Mouse (Mus musculus) induced T-regulatory cell, adult 2 months (primary cell): ENCODE measurements at regions not wholly inside any gene's neighbourhood (a gene's known extent, or its start where the extent isn't known, plus 50 kb on each side); places are given as distances from the start of the nearest gene placed in this dataset.
"Not testable (repeated sequence)": the region's sequence is repeated elsewhere in the genome, so short reads cannot be mapped to it uniquely, and the experiment has no call there.

ENCODE experiments used
- DNase-seq: peaks from one replicate; pipeline ENCODE4 v3.0.0-alpha.2; 2012; ENCODE audit warnings: low read depth

- no peak for DNase-seq
These were observed 442.0 kb downstream of the Lmo7 start for GRCm38 (mm10) chr14:102171775-102172174.

- no peak for DNase-seq
These were observed 431.8 kb downstream of the Lmo7 start for GRCm38 (mm10) chr14:102161291-102162284.

DNA sequence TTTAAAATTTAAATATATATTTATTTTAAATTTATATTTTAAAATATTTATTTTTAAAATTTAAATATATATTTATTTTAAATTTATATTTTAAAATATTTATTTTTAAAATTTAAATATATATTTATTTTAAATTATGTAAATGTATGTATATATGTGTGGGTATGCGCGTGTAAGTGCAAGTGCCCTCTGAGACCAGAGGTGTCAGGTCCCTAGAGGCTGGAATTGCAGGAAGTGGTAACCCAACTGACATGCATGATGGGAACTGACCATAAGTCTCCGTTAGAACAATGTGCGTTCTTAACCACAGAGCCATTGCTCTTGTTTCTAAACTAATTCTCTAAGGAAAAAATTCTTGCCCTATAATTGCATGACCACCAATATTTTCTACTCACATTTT lies 420.7 kb downstream of the Lmo7 start:
- not testable (repeated sequence) for DNase-seq

DNA sequence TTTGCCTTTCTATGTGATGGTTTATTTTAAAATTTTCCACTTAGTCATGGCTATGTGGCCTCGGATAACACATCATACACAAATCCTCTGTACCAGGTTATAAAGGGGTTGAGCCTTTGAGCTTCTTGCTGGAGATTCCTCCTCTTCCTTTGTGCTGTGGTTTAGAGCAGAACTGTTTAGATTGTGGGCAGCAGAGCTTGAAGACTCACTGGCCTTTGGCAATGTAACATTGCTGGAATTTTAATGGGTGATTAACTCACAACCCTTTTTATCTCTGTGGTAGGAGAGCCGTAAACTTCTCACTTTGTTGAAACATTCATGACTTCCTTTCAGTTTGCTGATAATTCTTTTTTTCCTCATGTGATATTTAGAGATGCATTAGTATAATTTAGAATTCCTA lies 413.0 kb downstream of the Lmo7 start:
- no peak for DNase-seq

- no peak for DNase-seq
These were observed 409.2 kb downstream of the Lmo7 start for GRCm38 (mm10) chr14:102138936-102139335.

GRCm38 (mm10) chr14:102118166-102118565 lies 388.4 kb downstream of the Lmo7 start:
- DNase-seq, result no peak

DNA sequence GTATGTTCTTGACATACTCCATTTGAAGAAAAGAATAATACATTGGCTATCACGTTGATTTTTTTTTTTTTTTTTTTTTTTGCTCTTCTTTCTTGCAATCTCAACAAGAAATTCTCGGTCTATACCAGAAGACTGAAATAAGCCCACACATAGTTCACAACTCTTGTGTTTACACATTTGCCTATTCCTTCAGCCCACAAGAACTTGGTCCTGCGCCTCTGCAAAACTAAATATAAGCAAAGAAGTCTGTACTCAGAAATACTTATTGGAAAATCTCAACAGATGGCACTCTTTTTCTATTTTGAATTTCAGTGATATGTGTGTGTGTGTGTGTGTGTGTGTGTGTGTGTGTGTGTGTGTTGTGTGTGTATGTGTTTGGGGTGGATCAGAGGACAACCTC lies 376.4 kb downstream of the Lmo7 start:
- no peak for DNase-seq

- DNase-seq, result no peak
These were observed 364.3 kb downstream of the Lmo7 start for GRCm38 (mm10) chr14:102094105-102094504.

GRCm38 (mm10) chr14:102092557-102092956 lies 362.8 kb downstream of the Lmo7 start:
- no peak for DNase-seq

- no peak for DNase-seq
These were observed 319.2 kb downstream of the Lmo7 start for GRCm38 (mm10) chr14:102048932-102049331.

GRCm38 (mm10) chr14:102048485-102048884 lies 318.7 kb downstream of the Lmo7 start:
- no peak for DNase-seq

GRCm38 (mm10) chr14:102038145-102038544 lies 308.4 kb downstream of the Lmo7 start:
- no peak for DNase-seq

DNA sequence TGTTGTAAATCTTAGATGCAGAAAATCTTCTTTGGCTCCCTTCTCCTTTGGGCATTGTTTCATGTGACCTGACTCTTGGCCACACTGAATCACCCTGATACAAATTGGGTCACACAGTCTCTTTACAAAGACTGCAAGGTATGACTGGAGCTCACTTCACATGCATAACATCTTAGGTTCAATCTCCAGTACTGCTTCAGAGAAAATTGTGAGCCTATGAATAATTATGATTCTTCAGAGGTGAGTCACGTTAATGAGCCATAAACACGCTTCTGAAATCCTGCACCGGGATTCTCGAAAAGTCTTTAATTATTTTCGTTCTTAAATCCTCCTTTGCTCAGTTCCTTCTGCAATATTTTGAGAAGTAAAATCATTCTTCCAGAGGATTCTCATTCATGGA lies 307.7 kb downstream of the Lmo7 start:
- DNase-seq, result no peak

DNA sequence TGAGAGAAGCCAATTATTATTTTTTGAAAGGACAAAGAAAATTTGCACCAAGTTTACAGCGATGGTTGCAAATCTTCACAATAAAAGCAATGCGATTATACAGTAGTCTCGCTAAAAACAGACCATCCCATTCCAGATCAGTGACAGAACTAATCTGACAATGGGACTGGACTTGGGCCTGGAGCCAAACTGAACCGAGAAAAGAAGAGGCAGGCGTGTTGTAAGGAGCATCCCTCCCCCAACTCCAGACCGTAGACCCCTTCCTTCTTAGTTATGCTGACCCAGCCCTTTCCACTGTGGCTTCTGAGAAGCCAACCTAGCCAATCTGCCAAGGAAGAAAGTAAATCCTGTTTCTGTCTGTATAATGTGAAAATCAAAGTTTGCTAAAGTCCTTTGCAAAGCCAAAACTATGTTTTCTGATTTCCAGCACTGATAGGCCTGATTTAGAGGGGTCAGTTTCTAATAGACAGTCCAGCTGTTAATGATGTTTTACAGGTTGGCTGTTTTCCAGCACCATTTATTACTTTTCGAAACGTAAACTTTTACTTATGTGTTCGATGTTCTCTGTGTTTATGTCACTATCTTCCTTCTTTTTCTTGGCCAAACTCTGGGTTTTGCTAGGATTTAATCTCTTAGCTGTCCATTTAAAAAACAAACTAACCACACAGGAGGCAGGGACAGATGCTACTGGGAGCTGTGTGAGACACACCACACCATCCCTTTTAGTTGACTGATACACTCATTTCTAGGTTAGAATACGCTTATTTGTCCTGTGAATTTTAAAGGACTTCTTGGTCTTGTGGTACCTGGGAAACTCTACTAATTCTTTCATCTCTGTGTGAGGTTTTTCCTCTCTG lies 301.5 kb downstream of the Lmo7 start:
- no peak for DNase-seq

DNA sequence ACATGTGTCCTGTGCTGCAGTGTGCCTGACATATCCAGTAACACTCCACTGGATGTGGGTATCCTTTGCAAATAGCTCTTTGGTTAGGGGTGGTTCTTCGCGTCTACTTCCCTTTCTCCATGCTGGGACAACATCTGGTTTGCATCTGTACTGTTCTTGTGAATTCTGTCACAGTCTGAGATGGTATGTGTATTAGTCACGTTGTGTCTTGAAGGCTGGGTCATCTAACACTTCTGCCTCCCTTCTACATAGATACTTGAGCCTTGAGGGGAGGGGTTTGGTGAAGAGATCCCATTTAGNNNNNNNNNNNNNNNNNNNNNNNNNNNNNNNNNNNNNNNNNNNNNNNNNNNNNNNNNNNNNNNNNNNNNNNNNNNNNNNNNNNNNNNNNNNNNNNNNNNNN lies 294.9 kb downstream of the Lmo7 start:
- DNase-seq, result no peak

DNA sequence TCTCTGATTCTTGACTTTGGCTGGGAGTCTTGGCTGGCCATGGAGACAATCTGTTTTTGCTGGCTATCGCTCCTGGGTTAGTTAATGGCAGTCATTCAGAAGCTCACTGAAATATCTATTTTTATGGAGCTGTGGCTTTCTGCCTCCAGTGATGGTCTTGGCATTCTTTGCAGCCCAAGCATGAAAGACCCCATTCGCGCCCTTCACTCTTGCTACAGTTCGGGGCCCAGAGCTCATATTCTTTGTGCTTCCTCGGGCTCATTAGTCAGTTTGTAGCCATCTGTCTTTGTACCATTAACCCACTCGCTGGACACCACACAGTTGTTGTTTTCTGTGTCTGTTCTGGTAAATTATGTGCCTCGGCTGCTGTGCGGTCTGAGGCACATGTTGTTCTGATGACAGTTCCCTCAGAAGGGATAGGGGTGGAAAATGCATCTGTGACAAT lies 290.4 kb downstream of the Lmo7 start:
- no peak for DNase-seq

- DNase-seq, result no peak
These were observed 289.6 kb downstream of the Lmo7 start for GRCm38 (mm10) chr14:102019320-102019719.

GRCm38 (mm10) chr14:102016572-102016971 lies 286.8 kb downstream of the Lmo7 start:
- DNase-seq, result no peak

- no peak for DNase-seq
These were observed 285.3 kb downstream of the Lmo7 start for GRCm38 (mm10) chr14:102014976-102015603.

DNA sequence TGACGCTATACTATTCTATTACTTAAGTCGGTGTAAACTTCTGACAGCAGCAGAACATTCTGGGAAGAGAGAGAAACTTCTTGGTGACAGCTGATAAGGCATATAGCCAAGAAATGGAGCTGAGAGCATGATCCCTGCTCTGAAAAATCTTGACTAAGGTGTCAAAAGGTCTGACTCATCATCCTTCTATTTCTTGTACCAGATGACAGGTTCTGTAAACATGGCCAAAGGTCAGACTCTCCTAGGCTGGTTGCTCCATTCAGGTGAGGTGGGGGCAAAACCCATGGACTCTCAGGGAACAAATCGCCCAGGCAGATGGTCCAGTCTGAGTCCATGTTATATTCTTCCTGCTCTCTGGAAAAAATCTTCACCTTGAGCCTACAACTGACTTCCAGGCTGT lies 283.5 kb downstream of the Lmo7 start:
- DNase-seq, result no peak

- no peak for DNase-seq
These were observed 267.8 kb downstream of the Lmo7 start for GRCm38 (mm10) chr14:101997535-101997934.

- DNase-seq, result no peak
These were observed 254.6 kb downstream of the Lmo7 start for GRCm38 (mm10) chr14:101984401-101984800.
